Comparison of ENCODE assay signal across 10 mouse cellular contexts in genomic region chr5:116590698-116591097, GRCm38 (mm10). TPM values are rescaled to one million over a fixed set of nuclear protein-coding genes. Genes with fewer than 3 reads are reported as not detected.
DNase-seq lines count a peak whose midpoint lies in the region; ATAC-seq lines count a peak whose summit lies in the region.
"Had no signal": no experiment of that assay in that cellular context is flagged by ENCODE, and none has a peak within 500 bp of the region (broad histone marks: within the 10 kb centered on the region; RNA-seq: fewer than 3 reads in every experiment).

No protein-coding gene starts in this region.

- H3K9ac ChIP-seq in hindbrain, embryonic 11.5 days (ENCODE audit: low read depth, low read length): peak overlapping the region; percentile 82
- H3K9ac ChIP-seq in midbrain, embryonic 15.5 days: peak overlapping the region; percentile 79
- H3K9ac ChIP-seq: limb, embryonic 12.5 days had no signal

- ATAC-seq in hindbrain, embryonic 11.5 days (ENCODE audit: low FRiP score): no peak
- ATAC-seq in midbrain, embryonic 15.5 days (replicated peaks): no peak

- WGBS in embryonic facial prominence, embryonic 10.5 days: 6% methylated on average over 10 of the region's 10 CpGs
- 3% methylated on average over 10 of the region's 10 CpGs for WGBS in hindbrain, embryonic 11.5 days
- WGBS in midbrain, embryonic 15.5 days: under 1% methylated on average over 10 of the region's 10 CpGs

- peaks cover 57% of the 10 kb centered on the region for H3K27me3 ChIP-seq in embryonic facial prominence, embryonic 10.5 days (replicated peaks; ENCODE audit: low read depth, poor library complexity, severe bottlenecking)
- H3K27me3 ChIP-seq in hindbrain, embryonic 11.5 days (ENCODE audit: control insufficient read depth, insufficient read depth, low read length): no peaks in the 10 kb centered on the region
- no peaks in the 10 kb centered on the region for H3K27me3 ChIP-seq in midbrain, embryonic 15.5 days (replicated peaks)

- peaks cover 35% of the 10 kb centered on the region for H3K4me1 ChIP-seq in embryonic facial prominence, embryonic 10.5 days
- H3K4me1 ChIP-seq in hindbrain, embryonic 11.5 days (replicated peaks; ENCODE audit: control insufficient read depth, insufficient read depth, low read length): peaks cover 2% of the 10 kb centered on the region; the same call in 1 of the 2 replicates
- H3K4me1 ChIP-seq in midbrain, embryonic 15.5 days: peaks cover 42% of the 10 kb centered on the region

- peak; percentile 50 for DNase-seq in brain, adult 2 months (ENCODE audit: low read depth, low spot score)
- DNase-seq in embryonic facial prominence, embryonic 10.5 days (ENCODE audit: low spot score): no peak
- DNase-seq in hindbrain, embryonic 11.5 days (ENCODE audit: low spot score): no peak
- no peak for DNase-seq in adrenal gland, postnatal 14 days
- no peak for DNase-seq in kidney, postnatal 14 days
- DNase-seq in embryo, embryonic 9.5 days (ENCODE audit: extremely low spot score): no peak
- DNase-seq: right cerebral cortex, postnatal 25 days had no signal

- no peaks in the 10 kb centered on the region for H3K9me3 ChIP-seq in embryonic facial prominence, embryonic 10.5 days
- no peaks in the 10 kb centered on the region for H3K9me3 ChIP-seq in hindbrain, embryonic 11.5 days (ENCODE audit: control insufficient read depth, low read length)
- H3K9me3 ChIP-seq in midbrain, embryonic 15.5 days: no peaks in the 10 kb centered on the region
- H3K9me3 ChIP-seq: limb, embryonic 12.5 days had no signal

- H3K4me3 ChIP-seq in embryonic facial prominence, embryonic 10.5 days: peak overlapping the region; percentile 57
- peak overlapping the region; percentile 59 for H3K4me3 ChIP-seq in hindbrain, embryonic 11.5 days (ENCODE audit: low read depth, low read length)
- peak overlapping the region; percentile 87 for H3K4me3 ChIP-seq in midbrain, embryonic 15.5 days

- H3K36me3 ChIP-seq in embryonic facial prominence, embryonic 10.5 days (replicated peaks): no peaks in the 10 kb centered on the region
- H3K36me3 ChIP-seq in hindbrain, embryonic 11.5 days (ENCODE audit: control insufficient read depth, insufficient read depth, low read length): no peaks in the 10 kb centered on the region
- no peaks in the 10 kb centered on the region for H3K36me3 ChIP-seq in midbrain, embryonic 15.5 days (replicated peaks)
- H3K36me3 ChIP-seq: limb, embryonic 12.5 days had no signal

- H3K4me2 ChIP-seq in hindbrain, embryonic 11.5 days (replicated peaks; ENCODE audit: low read depth, low read length): peak overlapping the region; percentile 57
- H3K4me2 ChIP-seq in midbrain, embryonic 15.5 days: peak overlapping the region; percentile 91

- peak overlapping the region; percentile 73; the same call in 1 of the 2 replicates for H3K27ac ChIP-seq in embryonic facial prominence, embryonic 10.5 days (replicated peaks)
- H3K27ac ChIP-seq in hindbrain, embryonic 11.5 days (ENCODE audit: low read depth, low read length): peak overlapping the region; percentile 92
- H3K27ac ChIP-seq in midbrain, embryonic 15.5 days: peak overlapping the region; percentile 95
- H3K27ac ChIP-seq: limb, embryonic 12.5 days had no signal

RNA-seq across cellular contexts. Expression of gene Srrm4, which starts 0.9 kb away (rescaled TPM):
- polyA plus RNA-seq in embryonic facial prominence, embryonic 10.5 days (2016; fragmentation: Nextera tagmentation; extraction: Ambion mirVana): 4.3 and 5.6 TPM in 2 replicates
- 24.8 and 32.0 TPM in 2 replicates for polyA plus RNA-seq in hindbrain, embryonic 11.5 days (2014; fragmentation: Nextera tagmentation; extraction: Ambion mirVana)
- polyA plus RNA-seq in midbrain, embryonic 15.5 days (2015; fragmentation: Nextera tagmentation; extraction: Ambion mirVana): 19.3 and 20.0 TPM in 2 replicates
- 1.9 and 2.0 TPM in 2 replicates for total RNA-seq in adrenal gland, postnatal 14 days (2021)
- total RNA-seq: monocyte, adult 5-6 weeks had no signal
